Mouse (Mus musculus): ENCODE data around the gene Tor4a. TPM values are rescaled to one million over a fixed set of nuclear protein-coding genes. Genes with fewer than 3 reads are reported as not detected.

The Tor4a gene
- polyA plus RNA-seq, 1 experiment from 2014 or later, result 1.9 TPM

GRCm38 (mm10) chr2:25195211-25196156 is 1.2 kb downstream of the Tor4a start:
- 18% methylated on average over 55 of the region's 55 CpGs for WGBS
- H3K27ac ChIP-seq (replicated peaks; ENCODE audit: low read depth, low read length), result no peak overlapping the region
- peak overlapping the region; percentile 25 for H3K4me2 ChIP-seq (ENCODE audit: low read depth, low read length)
- no peak for DNase-seq (ENCODE audit: low spot score)
- H3K9ac ChIP-seq (replicated peaks; ENCODE audit: low read length), result no peak overlapping the region; the same call in 1 of the 2 replicates
- no peak for ATAC-seq (replicated peaks; ENCODE audit: insufficient number of reproducible peaks, low FRiP score, low TSS enrichment, low read depth)
- 0 out of 2 replicates have a peak overlapping the region, but pooled peaks have one; percentile 6 for H3K4me3 ChIP-seq (ENCODE audit: low read depth, low read length)
- peaks cover 4% of the 10 kb centered on the region; the same call in 1 of the 2 replicates for H3K36me3 ChIP-seq (replicated peaks; ENCODE audit: control insufficient read depth, insufficient read depth, low read depth, low read length)
- no peaks in the 10 kb centered on the region for H3K9me3 ChIP-seq (replicated peaks; ENCODE audit: control insufficient read depth, low read length)
- no peaks in the 10 kb centered on the region; the same call in none of the 2 replicates for H3K4me1 ChIP-seq (ENCODE audit: control insufficient read depth, insufficient read depth, low read length)
- peaks cover 18% of the 10 kb centered on the region for H3K27me3 ChIP-seq (ENCODE audit: control insufficient read depth, insufficient read depth, low read length)

- Histone ChIP-seq H3K27me3 (ENCODE audit: control insufficient read depth, insufficient read depth, low read length) (peaks cover 18% of the 10 kb centered on the region), H3K4me2 (ENCODE audit: low read depth, low read length) (no peak overlapping the region), H3K4me3 (ENCODE audit: low read depth, low read length) (no peak overlapping the region), H3K4me1 (ENCODE audit: control insufficient read depth, insufficient read depth, low read length) (no peaks in the 10 kb centered on the region; the same call in none of the 2 replicates), H3K36me3 (replicated peaks; ENCODE audit: control insufficient read depth, insufficient read depth, low read depth, low read length) (no peaks in the 10 kb centered on the region), H3K27ac (replicated peaks; ENCODE audit: low read depth, low read length) (no peak overlapping the region), H3K9ac (replicated peaks; ENCODE audit: low read length) (no peak overlapping the region), H3K9me3 (replicated peaks; ENCODE audit: control insufficient read depth, low read length) (no peaks in the 10 kb centered on the region)
- ATAC-seq (replicated peaks; ENCODE audit: insufficient number of reproducible peaks, low FRiP score, low TSS enrichment, low read depth), result no peak
- no peak for DNase-seq (ENCODE audit: low spot score)
- 82% methylated on average over 17 of the region's 17 CpGs for WGBS
Measured at GRCm38 (mm10) chr2:25194486-25195171, 2.1 kb downstream of the Tor4a start.

- DNase-seq (ENCODE audit: low spot score) (no peak), ATAC-seq (replicated peaks; ENCODE audit: insufficient number of reproducible peaks, low FRiP score, low TSS enrichment, low read depth) (no peak)
- 77% methylated on average over 5 of the region's 5 CpGs for WGBS
- H3K27ac ChIP-seq (replicated peaks; ENCODE audit: low read depth, low read length), result no peak overlapping the region
- no peak overlapping the region for H3K4me3 ChIP-seq (ENCODE audit: low read depth, low read length)
- no peaks in the 10 kb centered on the region for H3K36me3 ChIP-seq (replicated peaks; ENCODE audit: control insufficient read depth, insufficient read depth, low read depth, low read length)
- H3K4me1 ChIP-seq (ENCODE audit: control insufficient read depth, insufficient read depth, low read length), result no peaks in the 10 kb centered on the region; the same call in none of the 2 replicates
- peaks cover 18% of the 10 kb centered on the region for H3K27me3 ChIP-seq (ENCODE audit: control insufficient read depth, insufficient read depth, low read length)
- no peak overlapping the region for H3K4me2 ChIP-seq (ENCODE audit: low read depth, low read length)
- H3K9me3 ChIP-seq (replicated peaks; ENCODE audit: control insufficient read depth, low read length), result no peaks in the 10 kb centered on the region
- H3K9ac ChIP-seq (replicated peaks; ENCODE audit: low read length), result no peak overlapping the region
Measured at GRCm38 (mm10) chr2:25194006-25194405, 2.7 kb downstream of the Tor4a start.

- no peak overlapping the region for H3K4me3 ChIP-seq (ENCODE audit: low read depth, low read length)
- WGBS, result 0% methylated on average over 6 of the region's 6 CpGs
- H3K27me3 ChIP-seq (ENCODE audit: control insufficient read depth, insufficient read depth, low read length), result peaks cover 18% of the 10 kb centered on the region
- ATAC-seq (replicated peaks; ENCODE audit: insufficient number of reproducible peaks, low FRiP score, low TSS enrichment, low read depth) (peak; percentile 87), DNase-seq (ENCODE audit: low spot score) (peak; percentile 89)
- H3K9ac ChIP-seq (replicated peaks; ENCODE audit: low read length), result no peak overlapping the region
- no peak overlapping the region for H3K4me2 ChIP-seq (ENCODE audit: low read depth, low read length)
- no peaks in the 10 kb centered on the region for H3K36me3 ChIP-seq (replicated peaks; ENCODE audit: control insufficient read depth, insufficient read depth, low read depth, low read length)
- H3K9me3 ChIP-seq (replicated peaks; ENCODE audit: control insufficient read depth, low read length), result no peaks in the 10 kb centered on the region
- no peak overlapping the region for H3K27ac ChIP-seq (replicated peaks; ENCODE audit: low read depth, low read length)
- no peaks in the 10 kb centered on the region; the same call in none of the 2 replicates for H3K4me1 ChIP-seq (ENCODE audit: control insufficient read depth, insufficient read depth, low read length)
Measured at GRCm38 (mm10) chr2:25193330-25193770, 3.3 kb downstream of the Tor4a start.

- H3K4me2 ChIP-seq (ENCODE audit: low read depth, low read length), result no peak overlapping the region
- ATAC-seq (replicated peaks; ENCODE audit: insufficient number of reproducible peaks, low FRiP score, low TSS enrichment, low read depth) (no peak), DNase-seq (ENCODE audit: low spot score) (no peak)
- H3K9me3 ChIP-seq (replicated peaks; ENCODE audit: control insufficient read depth, low read length), result no peaks in the 10 kb centered on the region
- H3K9ac ChIP-seq (replicated peaks; ENCODE audit: low read length), result no peak overlapping the region
- no peak overlapping the region for H3K27ac ChIP-seq (replicated peaks; ENCODE audit: low read depth, low read length)
- H3K4me3 ChIP-seq (ENCODE audit: low read depth, low read length), result no peak overlapping the region
- WGBS, result 82% methylated on average over 6 of the region's 6 CpGs
- peaks cover 5% of the 10 kb centered on the region; the same call in 1 of the 2 replicates for H3K4me1 ChIP-seq (ENCODE audit: control insufficient read depth, insufficient read depth, low read length)
- H3K27me3 ChIP-seq (ENCODE audit: control insufficient read depth, insufficient read depth, low read length), result peaks cover 17% of the 10 kb centered on the region
- H3K36me3 ChIP-seq (replicated peaks; ENCODE audit: control insufficient read depth, insufficient read depth, low read depth, low read length), result no peaks in the 10 kb centered on the region; the same call in 1 of the 2 replicates
Measured at GRCm38 (mm10) chr2:25187841-25188240, 8.8 kb downstream of the Tor4a start.

- Histone ChIP-seq H3K4me1 (ENCODE audit: control insufficient read depth, insufficient read depth, low read length) (peaks cover 5% of the 10 kb centered on the region; the same call in 1 of the 2 replicates), H3K36me3 (replicated peaks; ENCODE audit: control insufficient read depth, insufficient read depth, low read depth, low read length) (no peaks in the 10 kb centered on the region; the same call in 1 of the 2 replicates), H3K4me2 (ENCODE audit: low read depth, low read length) (peak overlapping the region; percentile 89), H3K27me3 (ENCODE audit: control insufficient read depth, insufficient read depth, low read length) (peaks cover 27% of the 10 kb centered on the region), H3K9me3 (replicated peaks; ENCODE audit: control insufficient read depth, low read length) (no peaks in the 10 kb centered on the region), H3K27ac (replicated peaks; ENCODE audit: low read depth, low read length) (peak overlapping the region; percentile 85; the same call in 1 of the 2 replicates), H3K4me3 (ENCODE audit: low read depth, low read length) (peak overlapping the region; percentile 43; the same call in 1 of the 2 replicates), H3K9ac (replicated peaks; ENCODE audit: low read length) (no peak overlapping the region; the same call in 1 of the 2 replicates)
- ATAC-seq (replicated peaks; ENCODE audit: insufficient number of reproducible peaks, low FRiP score, low TSS enrichment, low read depth) (no peak), DNase-seq (ENCODE audit: low spot score) (no peak)
- WGBS, result 28% methylated on average over 5 of the region's 5 CpGs
Measured at GRCm38 (mm10) chr2:25186575-25186930, 10.1 kb downstream of the Tor4a start.

- no peaks in the 10 kb centered on the region; the same call in 1 of the 2 replicates for H3K36me3 ChIP-seq (replicated peaks; ENCODE audit: control insufficient read depth, insufficient read depth, low read depth, low read length)
- ATAC-seq (replicated peaks; ENCODE audit: insufficient number of reproducible peaks, low FRiP score, low TSS enrichment, low read depth) (peak; percentile 71), DNase-seq (ENCODE audit: low spot score) (peak; percentile 80)
- under 1% methylated on average over 64 of the region's 64 CpGs for WGBS
- peak overlapping the region; percentile 77 for H3K9ac ChIP-seq (replicated peaks; ENCODE audit: low read length)
- no peaks in the 10 kb centered on the region for H3K9me3 ChIP-seq (replicated peaks; ENCODE audit: control insufficient read depth, low read length)
- H3K27ac ChIP-seq (replicated peaks; ENCODE audit: low read depth, low read length), result peak overlapping the region; percentile 85
- H3K27me3 ChIP-seq (ENCODE audit: control insufficient read depth, insufficient read depth, low read length), result peaks cover 33% of the 10 kb centered on the region
- peak overlapping the region; percentile 89 for H3K4me2 ChIP-seq (ENCODE audit: low read depth, low read length)
- peaks cover 5% of the 10 kb centered on the region; the same call in 1 of the 2 replicates for H3K4me1 ChIP-seq (ENCODE audit: control insufficient read depth, insufficient read depth, low read length)
- peak overlapping the region; percentile 43 for H3K4me3 ChIP-seq (ENCODE audit: low read depth, low read length)
Measured at GRCm38 (mm10) chr2:25185625-25186574, 10.8 kb downstream of the Tor4a start.
